In genomic region chr8:79374410-79374809, GRCm38 (mm10) we compare ENCODE assay signal across 8 mouse cellular contexts. TPM values are rescaled to one million over a fixed set of nuclear protein-coding genes. Genes with fewer than 3 reads are reported as not detected.
DNase-seq lines count a peak whose midpoint lies in the region; ATAC-seq and TF ChIP-seq lines count a peak whose summit lies in the region.

No protein-coding gene starts in this region.

- no peak for TF ChIP-seq EP300 in stomach, postnatal 0 days (optimal IDR thresholded peaks at IDR 0.05)

- no peak overlapping the region for H3K4me3 ChIP-seq in midbrain, postnatal 0 days (ENCODE audit: low read depth, low read length)
- H3K4me3 ChIP-seq in midbrain, embryonic 13.5 days (replicated peaks) = no peak overlapping the region
- no peak overlapping the region for H3K4me3 ChIP-seq in stomach, postnatal 0 days (ENCODE audit: low read depth, low read length)
- no peak overlapping the region for H3K4me3 ChIP-seq in midbrain, embryonic 10.5 days

- TF ChIP-seq CTCF in midbrain, postnatal 0 days (IDR thresholded peaks at IDR 0.05) = no peak
- no peak for TF ChIP-seq CTCF in stomach, postnatal 0 days (IDR thresholded peaks at IDR 0.05; ENCODE audit: low read depth)

- H3K9me3 ChIP-seq in midbrain, postnatal 0 days (ENCODE audit: low read length) = no peaks in the 10 kb centered on the region
- no peaks in the 10 kb centered on the region for H3K9me3 ChIP-seq in midbrain, embryonic 13.5 days
- no peaks in the 10 kb centered on the region for H3K9me3 ChIP-seq in stomach, postnatal 0 days (ENCODE audit: control insufficient read depth, low read length)
- no peaks in the 10 kb centered on the region for H3K9me3 ChIP-seq in midbrain, embryonic 10.5 days (replicated peaks)

- no peak overlapping the region for H3K9ac ChIP-seq in midbrain, postnatal 0 days (replicated peaks; ENCODE audit: low read length, poor library complexity, severe bottlenecking)
- H3K9ac ChIP-seq in midbrain, embryonic 13.5 days (replicated peaks) = no peak overlapping the region
- H3K9ac ChIP-seq in stomach, postnatal 0 days (ENCODE audit: low read length) = peak overlapping the region; percentile 27; the same call in 1 of the 2 replicates

- H3K36me3 ChIP-seq in midbrain, postnatal 0 days (ENCODE audit: insufficient read depth, low read length) = peaks cover 20% of the 10 kb centered on the region
- peaks cover 34% of the 10 kb centered on the region for H3K36me3 ChIP-seq in midbrain, embryonic 13.5 days
- peaks cover 5% of the 10 kb centered on the region; the same call in 1 of the 2 replicates for H3K36me3 ChIP-seq in stomach, postnatal 0 days (ENCODE audit: control insufficient read depth, insufficient read depth, low read length)
- H3K36me3 ChIP-seq in midbrain, embryonic 10.5 days = peaks cover 38% of the 10 kb centered on the region

- intact Hi-C loops in heart, postnatal 25 days (cut with DNase I) = no loop called here

- ATAC-seq in midbrain, postnatal 0 days (ENCODE audit: low FRiP score) = no peak; the same call in 1 of the 2 replicates
- no peak for ATAC-seq in midbrain, embryonic 13.5 days
- peak; percentile 22 for ATAC-seq in inflammation-experienced regulatory T-cells, adult 6 months
- no peak; the same call in 1 of the 2 replicates for ATAC-seq in stomach, postnatal 0 days (ENCODE audit: low FRiP score, low TSS enrichment)

- peak; percentile 50 to 54 for DNase-seq in heart, adult 18-20 months
- DNase-seq in heart, postnatal 25 days (ENCODE audit: low spot score) = no peak
- peak; percentile 41 for DNase-seq in midbrain, postnatal 0 days (ENCODE audit: low spot score)
- DNase-seq in stomach, postnatal 0 days (ENCODE audit: low spot score) = no peak
- no peak for DNase-seq in ovary, postnatal 36 days (ENCODE audit: low spot score)
- DNase-seq in midbrain, embryonic 10.5 days (ENCODE audit: low spot score) = no peak

- no peak overlapping the region for H3K27ac ChIP-seq in midbrain, postnatal 0 days (ENCODE audit: low read depth, low read length)
- H3K27ac ChIP-seq in midbrain, embryonic 13.5 days = no peak overlapping the region
- H3K27ac ChIP-seq in stomach, postnatal 0 days (replicated peaks) = peak overlapping the region; percentile 77
- H3K27ac ChIP-seq in midbrain, embryonic 10.5 days (replicated peaks) = no peak overlapping the region

- no peaks in the 10 kb centered on the region for H3K27me3 ChIP-seq in midbrain, postnatal 0 days (ENCODE audit: insufficient read depth, low read length)
- H3K27me3 ChIP-seq in midbrain, embryonic 13.5 days = no peaks in the 10 kb centered on the region
- no peaks in the 10 kb centered on the region for H3K27me3 ChIP-seq in stomach, postnatal 0 days (ENCODE audit: control insufficient read depth, insufficient read depth, low read length)
- H3K27me3 ChIP-seq in midbrain, embryonic 10.5 days (ENCODE audit: low read depth, poor library complexity, severe bottlenecking) = no peaks in the 10 kb centered on the region

- H3K4me1 ChIP-seq in midbrain, postnatal 0 days (ENCODE audit: insufficient read depth, low read length) = 0 out of 2 replicates have a peak, but pooled peaks cover 2% of the 10 kb centered on the region
- peaks cover 34% of the 10 kb centered on the region for H3K4me1 ChIP-seq in midbrain, embryonic 13.5 days (replicated peaks)
- H3K4me1 ChIP-seq in stomach, postnatal 0 days (replicated peaks; ENCODE audit: control insufficient read depth, insufficient read depth) = peaks cover 20% of the 10 kb centered on the region
- H3K4me1 ChIP-seq in midbrain, embryonic 10.5 days = peaks cover 11% of the 10 kb centered on the region; the same call in 1 of the 2 replicates

- H3K4me2 ChIP-seq in midbrain, postnatal 0 days (ENCODE audit: low read depth, low read length, poor library complexity, severe bottlenecking) = no peak overlapping the region
- H3K4me2 ChIP-seq in midbrain, embryonic 13.5 days (replicated peaks) = no peak overlapping the region
- 0 out of 2 replicates have a peak overlapping the region, but pooled peaks have one; percentile 20 for H3K4me2 ChIP-seq in stomach, postnatal 0 days (replicated peaks; ENCODE audit: low read depth)

- 69% methylated on average over 5 of the region's 5 CpGs for WGBS in midbrain, postnatal 0 days
- WGBS in midbrain, embryonic 13.5 days = 76% methylated on average over 5 of the region's 5 CpGs
- 39% methylated on average over 5 of the region's 5 CpGs for WGBS in stomach, postnatal 0 days
- 81% methylated on average over 5 of the region's 5 CpGs for WGBS in midbrain, embryonic 10.5 days

RNA-seq across cellular contexts. Expression of gene Smad1, which starts 24.9 kb away (rescaled TPM):
- total RNA-seq in heart, adult 18-20 months (2021) = 10 to 100 TPM; 13.2 to 14.7 TPM
- total RNA-seq in heart, postnatal 25 days (2021) = 10 to 100 TPM; 14.5 to 16.3 TPM
- total RNA-seq in midbrain, postnatal 0 days (2014; rRNA removed) = 75.6 and 78.8 TPM in 2 replicates
- 49.1 and 52.5 TPM in 2 replicates for polyA plus RNA-seq in midbrain, postnatal 0 days (2015; fragmentation: Nextera tagmentation; extraction: Ambion mirVana)
- 63.2 and 64.6 TPM in 2 replicates for polyA plus RNA-seq in midbrain, embryonic 13.5 days (2015; fragmentation: Nextera tagmentation; extraction: Ambion mirVana)
- 1 to 10 TPM; 2.9 to 8.1 (median 7.1) TPM for polyA plus RNA-seq in inflammation-experienced regulatory T-cells, adult 6 months (2017; shearing (Covaris generic))
- polyA plus RNA-seq in stomach, postnatal 0 days (2015; fragmentation: Nextera tagmentation; extraction: Ambion mirVana) = 25.9 and 31.5 TPM in 2 replicates
- polyA plus RNA-seq in midbrain, embryonic 10.5 days (2016; fragmentation: Nextera tagmentation; extraction: Ambion mirVana) = 36.1 and 39.0 TPM in 2 replicates

Comparison
In these comparisons a context has a peak if more than half of its experiments do, and no peak if none do; other contexts are left out.
1. DNase-seq: peak in heart, adult 18-20 months (2 of 2) and midbrain, postnatal 0 days (single experiment); none in heart, postnatal 25 days (single experiment), stomach, postnatal 0 days (single experiment), ovary, postnatal 36 days (single experiment) and midbrain, embryonic 10.5 days (single experiment).